Mouse (Mus musculus): Measurements from ENCODE around the gene Sgsh.

- TF ChIP-seq CTCF (IDR thresholded peaks at IDR 0.05) = no peak
- 0 out of 2 replicates have a peak, but pooled peaks have one; percentile 13 for TF ChIP-seq EP300 (IDR thresholded peaks at IDR 0.05)
These were observed 20.1 kb upstream of the Sgsh start for GRCm38 (mm10) chr11:119375425-119375824.

Measured in lung, postnatal 0 days (tissue).